Mouse (Mus musculus) spleen, postnatal 10 days (tissue): ENCODE data around the gene Rcn2.
A peak's percentile ranks its signal among the peaks of the same experiment; 100 is the strongest.

ENCODE experiments used
- DNase-seq, 2 experiments: peaks; one replicate each; pipeline ENCODE4 v3.0.0; 2021 to 2022; ENCODE audit warnings: low spot score in 2 of 2

Gene Rcn2

GRCm38 (mm10) chr9:56092102-56092501 is 50.5 kb downstream of the Rcn2 start:
- DNase-seq, result peak in 1 of 2 experiments; percentile 58

GRCm38 (mm10) chr9:56097584-56098298 is 56.1 kb downstream of the Rcn2 start:
- DNase-seq, result no peak

- DNase-seq, result no peak
These were observed 58.4 kb downstream of the Rcn2 start for GRCm38 (mm10) chr9:56100041-56100522.

- DNase-seq, result no peak
These were observed 59.4 kb downstream of the Rcn2 start for GRCm38 (mm10) chr9:56101022-56101421.

GRCm38 (mm10) chr9:56104921-56105320 is 63.3 kb downstream of the Rcn2 start:
- DNase-seq, result no peak

- no peak for DNase-seq
These were observed 64.8 kb downstream of the Rcn2 start for GRCm38 (mm10) chr9:56106274-56107072.

- no peak for DNase-seq
These were observed 65.9 kb downstream of the Rcn2 start for GRCm38 (mm10) chr9:56107527-56107926.

GRCm38 (mm10) chr9:56108174-56108573 is 66.5 kb downstream of the Rcn2 start:
- DNase-seq, result no peak
